Mouse (Mus musculus): ENCODE measurements around the gene Pcx.

Gene Pcx

DNA sequence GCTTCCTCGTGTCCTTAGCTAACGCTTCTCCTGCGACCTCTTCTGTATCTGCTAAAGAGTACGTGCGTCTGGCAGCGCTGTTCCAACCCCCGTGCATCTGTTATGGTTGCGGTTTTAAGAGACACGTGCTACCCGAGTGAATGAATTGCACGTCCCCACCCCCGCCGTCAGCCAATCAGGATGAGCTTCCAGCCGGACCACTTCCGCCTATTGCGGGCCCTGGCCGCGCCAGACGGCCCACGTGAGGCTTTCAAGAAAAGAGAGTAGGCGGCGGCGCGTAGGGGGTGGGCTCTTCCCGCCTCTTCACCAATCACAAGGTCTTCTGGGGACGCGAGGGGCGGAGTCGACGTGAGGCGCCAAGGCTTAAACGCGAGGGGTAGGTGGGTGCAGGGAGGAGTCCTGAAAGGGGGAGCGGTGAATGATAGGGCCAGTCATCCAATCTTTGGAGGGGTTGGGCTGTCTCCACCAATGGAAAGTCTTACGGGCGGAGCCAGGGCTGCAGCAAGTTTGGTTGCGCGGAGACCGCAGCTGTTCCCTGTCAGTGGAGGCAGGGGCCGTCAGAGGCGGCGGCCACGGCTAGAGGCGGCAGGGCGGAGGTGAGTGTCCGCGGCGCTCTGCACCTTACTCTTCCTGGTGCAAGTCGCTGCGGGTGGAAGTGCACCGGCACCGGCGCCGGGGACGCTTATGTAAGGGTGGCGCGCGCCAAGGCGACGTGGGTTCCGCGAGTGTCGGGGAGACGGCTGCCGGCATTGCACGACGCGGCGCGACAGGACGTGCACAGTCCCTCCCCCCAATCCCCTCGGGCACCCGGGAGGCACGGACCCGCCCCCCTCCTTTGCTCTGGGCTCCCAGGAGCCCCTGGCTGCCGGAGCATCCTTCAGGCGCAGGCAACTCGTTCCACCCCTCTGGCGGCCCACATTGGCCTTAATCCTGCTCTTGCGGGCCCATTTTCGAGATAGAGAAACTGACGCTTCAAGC is at the start of gene Pcx:
Pcx (plus strand) TSS at position 487 of the 978 bp plus-strand sequence.
- DNase-seq (ENCODE audit: low spot score), result peak; percentile 100

DNA sequence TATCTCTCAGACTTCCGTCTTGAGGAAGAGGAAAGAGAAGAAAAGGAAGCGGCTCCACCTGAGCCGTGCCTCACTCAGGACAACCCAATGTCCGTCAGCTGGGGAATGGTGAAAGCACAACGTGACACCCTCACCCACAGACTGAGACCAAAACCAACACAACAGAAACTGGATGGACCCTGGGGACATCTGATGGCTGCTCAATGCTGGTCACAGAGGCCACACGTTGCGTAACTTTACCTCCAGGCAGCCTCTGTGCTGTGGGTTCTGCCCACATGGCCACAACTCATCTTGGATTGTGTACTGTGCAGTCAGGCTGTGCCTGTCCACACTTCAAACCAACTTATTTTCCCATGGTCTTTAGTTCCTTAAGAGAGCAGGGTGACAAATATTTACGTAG is 48.3 kb upstream of the Pcx start:
- DNase-seq (ENCODE audit: low spot score), result no peak

DNA sequence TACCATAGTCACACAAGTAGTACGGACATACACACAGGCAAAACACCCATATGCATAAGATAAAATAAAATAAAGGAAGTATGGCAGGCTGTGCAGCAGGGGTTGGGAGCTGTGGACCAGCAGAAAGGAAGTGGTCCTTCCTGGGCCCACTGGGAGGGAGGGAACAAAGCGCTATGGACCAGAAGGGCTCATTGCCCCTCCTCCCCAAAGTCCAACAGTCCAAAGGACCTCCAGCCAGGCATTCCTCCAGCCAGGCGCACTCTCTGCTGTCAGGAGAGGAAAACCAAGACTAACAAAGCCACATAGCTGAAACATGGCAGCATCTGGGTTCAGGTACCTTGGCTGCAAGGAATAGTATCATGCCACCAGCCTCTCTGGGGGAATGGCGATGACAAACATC is 45.6 kb upstream of the Pcx start:
- no peak for DNase-seq (ENCODE audit: low spot score)

DNA sequence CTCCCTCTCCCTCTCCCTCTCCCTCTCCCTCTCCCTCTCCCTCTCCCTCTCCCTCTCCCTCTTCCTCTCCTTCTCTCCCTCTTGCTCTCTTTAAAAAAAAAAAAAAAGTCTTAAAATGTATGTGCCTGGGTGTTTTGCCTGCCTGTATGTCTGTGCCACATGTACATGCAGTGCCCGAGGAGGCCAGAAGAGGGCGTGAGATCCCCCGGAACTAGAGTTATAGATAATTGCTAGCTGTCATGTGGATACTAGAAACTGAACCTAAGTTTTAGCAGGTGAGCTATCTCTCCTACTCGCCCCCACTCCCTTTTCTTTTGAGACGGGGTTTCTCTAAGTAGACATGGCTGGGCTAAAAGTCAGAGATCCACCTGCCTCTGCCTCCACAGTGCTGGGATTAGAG is 41.9 kb upstream of the Pcx start:
- no peak for DNase-seq (ENCODE audit: low spot score)

DNA sequence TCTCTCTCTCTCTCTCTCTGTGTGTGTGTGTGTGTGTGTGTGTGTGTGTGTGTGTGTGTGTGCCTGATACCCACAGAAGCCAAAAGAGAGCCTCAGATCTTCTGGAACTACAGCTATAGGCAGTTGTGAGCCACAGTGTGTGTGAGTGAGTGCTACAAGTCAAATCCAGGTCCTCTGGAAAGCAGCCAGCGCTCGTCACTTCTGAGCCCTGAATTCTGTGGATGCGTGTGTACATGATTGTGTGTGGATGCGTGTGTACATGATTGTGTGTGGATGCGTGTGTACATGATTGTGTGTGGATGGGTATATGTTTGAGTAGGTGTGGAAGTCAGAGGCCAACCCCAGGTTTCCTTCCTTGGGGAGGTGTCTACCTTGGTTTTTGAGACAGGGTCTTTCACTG is 36.7 kb upstream of the Pcx start:
- DNase-seq (ENCODE audit: low spot score), result no peak

DNA sequence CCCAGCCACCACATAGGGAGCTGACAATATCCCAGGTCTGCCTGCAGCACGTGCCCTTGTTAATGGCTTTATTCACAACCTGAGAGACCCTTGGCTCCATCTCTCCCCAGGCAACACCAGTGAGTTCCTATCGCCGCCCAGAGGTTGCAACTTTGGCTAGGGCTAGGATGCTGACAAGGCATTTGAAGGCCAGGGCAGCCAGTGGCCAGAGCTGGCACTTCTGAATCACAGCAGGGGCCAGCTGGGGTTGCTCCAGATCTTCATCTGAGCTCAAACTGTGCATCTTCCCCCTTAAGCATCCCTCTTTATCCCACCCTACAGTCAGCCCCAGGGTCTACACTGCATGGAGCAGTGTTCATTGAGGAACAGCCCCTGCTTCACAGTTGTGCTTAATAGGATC is 35.5 kb upstream of the Pcx start:
- DNase-seq (ENCODE audit: low spot score), result no peak

DNA sequence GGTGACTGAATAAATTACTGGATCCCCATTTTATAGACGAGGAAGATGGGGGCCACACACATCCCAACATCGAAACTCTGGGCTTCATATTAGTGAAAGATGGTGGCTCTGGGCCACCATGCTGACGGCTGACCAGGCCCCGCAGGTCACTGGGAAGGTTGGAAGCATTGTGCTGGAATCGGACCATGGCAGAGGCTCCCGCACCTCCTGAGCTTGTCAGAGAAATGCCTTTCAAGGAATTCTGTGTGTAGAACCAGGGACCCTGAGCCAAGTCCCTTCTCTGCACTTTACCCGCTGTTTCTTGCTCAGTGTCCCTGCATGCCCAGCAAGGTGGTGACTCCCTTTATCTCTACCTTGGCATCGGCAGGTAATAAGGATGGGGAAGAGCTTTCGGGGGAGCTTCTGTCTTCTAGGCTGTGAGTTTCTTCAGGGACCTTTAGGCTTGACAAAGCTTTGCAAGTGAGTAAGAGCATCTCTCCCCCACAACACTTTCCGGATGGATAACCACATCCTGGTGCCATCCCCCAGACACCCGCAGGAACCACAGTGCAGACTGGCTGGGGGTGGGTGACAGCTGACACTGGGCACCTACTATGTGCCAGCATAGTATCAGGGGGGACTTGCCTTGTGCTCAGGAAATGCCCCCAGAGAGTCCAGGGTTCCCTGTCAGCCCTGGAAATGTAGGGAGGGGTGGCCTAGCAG is 34.9 kb upstream of the Pcx start:
- DNase-seq (ENCODE audit: low spot score), result peak; percentile 71

DNA sequence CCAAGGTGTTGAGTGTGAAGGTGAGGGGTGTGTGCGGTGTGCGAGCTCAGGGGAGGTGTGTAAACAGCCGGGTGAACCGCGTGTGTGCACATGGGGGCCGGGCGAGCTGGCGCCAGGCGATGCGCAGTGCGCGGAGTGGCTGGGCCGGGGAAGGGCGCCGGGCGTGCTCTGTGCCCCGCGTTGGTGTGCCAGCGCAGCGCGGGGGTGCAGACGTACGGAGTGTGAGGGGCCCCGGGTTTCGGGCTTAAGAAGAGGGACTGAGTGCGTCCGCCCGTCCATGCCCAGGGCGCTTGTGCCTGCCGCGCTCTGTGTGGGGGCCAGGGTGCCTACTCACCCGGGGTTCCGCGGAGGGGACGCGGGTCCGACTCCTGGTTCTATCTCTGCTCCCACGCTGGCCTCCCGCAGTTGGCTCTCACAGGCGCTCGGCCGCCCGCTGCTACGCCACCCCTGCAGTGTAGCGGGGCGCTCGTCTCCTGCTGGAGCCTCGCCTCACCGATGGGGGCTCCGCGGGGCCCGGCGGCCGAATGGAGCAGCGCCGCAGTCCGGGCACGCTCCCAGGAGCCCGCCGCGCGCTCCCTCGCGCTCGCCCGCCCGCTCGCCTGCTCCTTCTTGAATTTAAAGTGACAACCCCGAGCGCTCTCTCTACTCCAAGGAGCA is 33.5 kb upstream of the Pcx start:
- DNase-seq (ENCODE audit: low spot score), result peak; percentile 9

DNA sequence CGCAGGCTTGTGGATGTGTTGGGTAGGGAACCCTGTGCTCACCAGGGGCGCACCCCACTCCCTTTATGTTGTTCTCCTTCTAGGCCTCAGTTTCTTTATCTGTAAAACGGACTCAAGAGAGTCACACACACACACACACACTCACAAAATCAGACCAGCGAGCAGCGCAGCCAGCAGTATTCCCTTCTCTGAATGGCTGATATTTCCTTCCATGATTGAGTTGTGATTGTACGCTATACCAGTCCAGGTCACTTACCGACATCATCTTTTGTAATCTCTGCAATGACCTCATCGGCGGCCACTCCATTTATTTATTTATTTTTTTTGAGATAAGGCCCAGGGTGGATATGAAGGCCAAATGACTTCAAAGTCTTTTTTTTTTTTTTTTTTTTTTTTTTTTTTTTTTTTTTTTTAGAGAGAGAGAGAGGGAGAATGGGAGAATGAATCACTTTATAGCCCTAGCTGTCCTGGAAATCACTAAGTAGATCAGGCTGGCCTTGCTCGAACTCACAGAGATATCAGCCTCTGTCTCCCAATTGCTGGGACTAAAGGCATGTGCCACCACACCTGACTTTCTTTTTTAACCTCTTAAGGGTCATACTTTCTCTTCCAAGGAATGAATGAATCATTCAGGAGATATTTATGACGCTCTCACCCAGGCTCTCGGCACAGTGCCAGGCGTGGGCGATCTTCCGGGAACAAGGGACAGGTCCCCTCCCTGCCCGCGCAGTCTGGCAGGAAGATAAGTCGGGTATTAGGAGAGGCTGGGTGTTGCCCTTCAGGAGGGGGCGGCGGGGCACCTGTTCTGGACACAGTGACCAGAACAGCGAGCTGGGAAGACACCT is 32.7 kb upstream of the Pcx start, which contains the start of gene Syt12:
Syt12 (minus strand) TSS at position 103 of the 845 bp plus-strand sequence.
- no peak for DNase-seq (ENCODE audit: low spot score)

DNA sequence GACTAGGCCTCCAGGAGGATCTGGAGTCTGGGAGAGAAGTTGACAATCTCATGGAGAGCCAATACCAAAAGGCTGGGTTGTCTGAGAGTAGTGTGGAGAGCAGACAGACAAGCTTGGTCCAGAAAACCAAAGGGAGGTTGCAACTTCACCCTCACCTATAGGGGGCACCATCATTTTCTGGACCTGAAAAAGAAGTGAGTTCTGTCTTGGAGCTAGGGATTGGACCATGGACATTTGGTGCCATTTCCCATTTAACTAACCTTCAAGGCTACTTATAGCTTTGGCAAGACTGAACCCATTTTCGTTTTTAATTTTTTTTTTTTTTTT is 32.1 kb upstream of the Pcx start:
- no peak for DNase-seq (ENCODE audit: low spot score)

DNA sequence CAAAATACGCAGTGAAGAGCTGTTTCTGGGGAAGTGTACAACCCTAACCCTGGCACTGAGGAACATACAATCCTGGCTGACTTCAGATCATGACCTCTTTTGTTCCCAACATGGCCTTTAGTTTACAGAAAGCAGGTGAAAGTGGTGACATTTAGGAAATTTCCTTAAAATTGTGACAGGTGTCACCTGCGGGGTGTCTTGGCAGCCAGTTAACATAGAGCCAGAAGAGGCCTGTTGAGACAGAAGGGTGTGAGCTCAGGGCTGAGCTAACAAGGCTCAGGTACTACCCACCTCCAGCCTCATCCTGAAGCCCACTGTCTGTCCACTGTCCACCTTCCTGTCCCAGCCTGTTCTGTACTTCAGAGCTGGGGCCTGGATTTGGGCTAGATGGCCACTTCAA is 30.2 kb upstream of the Pcx start:
- no peak for DNase-seq (ENCODE audit: low spot score)

DNA sequence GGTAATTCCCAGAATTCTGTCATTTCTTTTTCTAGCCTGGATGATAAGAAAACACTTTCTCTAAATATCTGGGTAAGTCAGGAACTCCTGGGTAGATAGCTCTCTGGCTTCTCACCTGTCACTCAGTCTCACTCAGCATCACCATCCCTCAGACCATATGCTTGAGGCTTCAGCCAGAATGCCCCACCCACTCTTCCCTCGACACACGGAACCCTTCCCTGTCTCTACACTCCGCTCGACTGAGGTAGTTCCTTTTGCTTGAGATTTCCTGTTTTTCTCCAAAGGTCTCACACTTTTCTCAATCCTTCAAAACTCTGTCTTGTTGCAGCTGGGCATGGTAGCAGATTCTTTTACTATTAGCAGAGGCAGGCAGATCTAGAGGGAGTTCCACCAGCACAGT is 28.9 kb upstream of the Pcx start:
- no peak for DNase-seq (ENCODE audit: low spot score)

DNA sequence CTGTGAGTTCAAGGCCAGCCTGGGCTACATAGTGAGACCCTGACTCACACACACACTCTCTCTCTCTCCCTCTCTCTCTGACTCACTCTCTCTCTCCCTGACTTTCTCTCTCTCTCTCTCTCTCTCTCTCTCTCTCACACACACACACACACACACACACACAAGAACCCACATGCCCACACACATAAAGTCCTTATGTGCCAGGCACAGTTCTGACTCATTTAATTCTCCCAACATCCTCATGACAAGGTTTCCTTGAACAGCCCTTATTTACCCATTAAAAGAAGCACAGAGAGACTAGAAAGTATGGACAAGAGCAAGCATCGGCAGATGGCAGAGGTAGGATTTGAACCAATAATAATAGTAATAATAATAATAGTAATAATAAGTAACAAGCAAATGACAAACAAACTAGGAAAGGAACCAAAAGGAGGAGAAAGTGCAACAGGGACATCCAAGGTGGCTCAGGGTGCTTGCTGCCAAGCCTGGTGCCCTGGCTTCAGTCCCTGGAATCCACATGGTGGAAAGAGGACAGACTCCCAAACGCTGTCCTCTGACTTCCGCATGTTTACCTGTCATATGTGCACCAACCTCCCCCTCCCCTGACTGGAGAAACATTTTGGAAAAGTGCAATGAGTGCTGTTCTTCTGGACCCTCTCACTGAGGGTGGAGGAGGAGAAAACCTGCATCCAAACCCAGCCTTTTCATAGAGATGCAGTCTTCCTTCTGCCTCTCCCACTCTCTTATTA is 28.0 kb upstream of the Pcx start:
- DNase-seq (ENCODE audit: low spot score), result no peak

DNA sequence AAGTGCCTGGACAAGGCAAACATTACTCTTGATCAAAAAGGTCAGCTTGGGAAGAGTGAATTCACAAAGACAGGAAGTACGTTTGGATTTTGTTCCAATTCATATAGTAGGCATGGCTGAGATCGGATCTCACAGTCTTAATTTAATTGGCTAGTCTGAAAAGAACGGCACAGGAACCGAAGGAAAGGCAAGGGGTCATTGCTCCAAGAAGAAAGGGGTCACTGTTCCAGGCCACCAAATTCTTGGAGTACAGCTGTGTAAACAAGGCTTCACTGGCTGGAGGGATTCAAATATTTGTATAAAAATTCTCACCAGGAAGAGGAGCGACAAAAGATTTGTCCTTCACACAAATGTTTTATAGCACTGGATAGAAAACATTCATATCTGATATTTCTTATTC is 25.3 kb upstream of the Pcx start:
- DNase-seq (ENCODE audit: low spot score), result no peak

DNA sequence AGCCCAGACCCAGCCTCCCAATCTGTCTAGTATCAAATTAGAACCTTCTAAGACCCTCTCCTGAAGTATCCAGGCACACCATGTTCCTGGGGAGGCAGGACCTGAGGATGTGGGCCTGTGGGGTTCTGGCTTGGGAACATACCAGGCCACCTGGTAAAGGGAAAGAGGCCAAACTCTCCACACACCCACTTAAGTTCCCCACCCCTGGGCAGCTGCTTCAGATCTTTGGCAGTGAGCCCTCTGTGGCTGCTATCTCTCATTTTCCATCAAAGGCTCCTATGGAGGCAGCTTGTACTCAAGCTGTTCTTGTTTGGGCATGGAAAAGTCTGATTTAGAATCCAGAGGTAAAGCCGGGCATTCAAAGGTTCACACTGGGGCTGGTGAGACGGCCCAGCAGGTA is 22.4 kb upstream of the Pcx start:
- no peak for DNase-seq (ENCODE audit: low spot score)

DNA sequence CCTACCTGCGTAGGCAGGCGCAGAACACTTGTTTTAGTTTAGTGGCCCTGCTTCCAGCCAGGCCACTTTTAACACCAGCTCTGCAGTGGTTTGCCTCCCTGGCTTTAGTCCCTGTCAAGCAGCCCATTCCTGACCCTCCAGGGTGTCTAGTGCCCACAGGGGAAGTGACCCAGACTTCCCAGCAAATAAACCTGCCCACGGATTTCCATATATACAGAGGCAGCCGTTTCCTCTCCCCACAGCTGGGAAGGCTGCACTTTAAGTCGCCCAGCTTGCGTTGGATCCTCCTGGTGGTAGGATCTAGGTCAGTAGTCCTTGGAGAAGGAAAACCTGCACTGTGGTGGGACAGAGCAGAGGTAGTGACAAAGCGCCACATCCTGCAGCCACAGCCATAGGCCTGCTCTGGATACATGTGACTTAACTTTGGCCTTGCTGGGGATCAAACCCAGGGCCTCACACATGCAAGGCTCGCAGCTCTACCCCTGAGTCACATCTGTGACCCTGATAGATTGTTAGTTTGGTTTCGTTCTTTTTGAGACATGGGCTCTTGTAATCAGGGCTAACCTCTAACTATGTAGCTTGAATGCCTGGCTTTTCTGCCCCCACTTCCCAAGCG is 19.1 kb upstream of the Pcx start:
- DNase-seq (ENCODE audit: low spot score), result no peak

DNA sequence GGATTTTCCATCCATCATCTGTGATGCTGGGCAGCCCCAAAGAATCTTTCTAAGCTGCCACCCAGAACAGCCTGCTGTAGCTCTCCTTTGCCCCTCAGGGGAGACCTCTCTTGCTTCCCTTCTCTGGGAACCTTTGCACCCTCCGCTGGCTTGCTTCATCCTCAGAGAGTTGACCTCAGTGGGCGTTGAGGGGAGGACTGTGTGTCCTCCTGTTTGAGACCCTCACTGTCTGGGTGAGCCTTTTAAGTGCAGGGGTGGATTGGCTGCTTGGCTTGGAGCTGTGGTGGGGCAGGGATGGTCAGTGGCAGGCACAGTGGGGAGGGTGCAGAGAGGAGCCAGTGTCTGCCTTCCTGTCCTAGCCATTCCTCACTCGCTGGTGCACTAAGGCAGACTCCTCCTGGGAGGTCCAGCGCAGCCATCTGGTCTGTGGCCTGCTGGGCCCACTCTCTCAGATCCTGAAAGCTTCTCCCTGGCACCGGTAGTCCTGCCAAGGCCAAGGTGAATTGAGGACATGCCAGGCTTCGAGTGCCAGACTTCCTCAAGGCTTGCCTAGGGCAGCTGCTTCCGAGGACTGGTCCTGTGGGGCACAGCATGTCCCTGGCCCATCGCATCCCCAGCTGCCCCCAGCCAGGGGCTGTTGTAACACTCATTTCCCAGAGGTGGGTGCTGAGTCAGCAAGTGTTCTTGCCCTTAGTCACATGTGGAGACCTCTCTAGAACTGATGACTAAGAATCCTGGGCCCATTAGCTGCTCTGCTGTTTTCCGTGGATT is 17.6 kb upstream of the Pcx start:
- DNase-seq (ENCODE audit: low spot score), result no peak

DNA sequence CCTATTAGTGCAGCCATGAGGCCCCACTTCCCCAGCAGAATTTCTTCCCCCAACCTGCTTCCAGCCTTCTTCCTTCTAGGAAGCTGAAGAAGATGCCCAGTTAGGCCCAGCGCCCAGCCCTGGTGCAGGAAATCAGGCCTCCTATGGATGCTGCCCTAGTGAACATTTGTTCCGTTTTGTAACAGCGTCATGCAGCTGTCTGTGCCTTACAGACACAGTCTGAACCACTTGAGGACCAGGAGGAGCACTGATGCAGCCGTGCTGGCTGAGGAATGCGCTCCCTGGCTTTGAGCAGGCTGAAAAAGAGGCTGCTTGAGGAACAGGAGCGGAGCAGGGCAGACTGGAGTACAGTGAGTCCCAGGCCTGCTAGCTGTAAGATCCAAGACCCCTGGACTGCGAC is 15.6 kb upstream of the Pcx start:
- DNase-seq (ENCODE audit: low spot score), result no peak

DNA sequence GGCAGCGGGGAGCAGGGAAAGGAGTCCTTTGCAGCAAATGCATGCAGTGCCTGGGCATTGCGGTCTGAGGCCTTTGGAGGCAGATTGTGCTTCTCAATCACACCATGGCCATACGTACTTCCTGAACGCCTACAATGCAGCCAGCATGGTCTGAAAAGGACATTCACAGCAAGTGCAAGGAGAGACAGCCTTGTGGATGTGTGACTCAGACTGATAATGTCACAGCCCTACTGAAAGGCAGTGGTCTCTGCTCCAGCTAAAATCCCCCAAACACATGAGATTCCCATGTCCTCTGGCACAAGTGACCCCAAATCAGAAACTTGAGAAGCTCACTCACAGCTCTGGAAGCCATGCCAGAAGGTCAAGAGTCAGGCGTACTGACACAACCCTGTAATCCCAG is 14.5 kb upstream of the Pcx start:
- no peak for DNase-seq (ENCODE audit: low spot score)
